Comparison of ENCODE assay signal across 18 mouse cellular contexts in genomic region chr12:79050545-79051212, GRCm38 (mm10). TPM values are rescaled to one million over a fixed set of nuclear protein-coding genes. Genes with fewer than 3 reads are reported as not detected.
DNase-seq lines count a peak whose midpoint lies in the region; ATAC-seq and TF ChIP-seq lines count a peak whose summit lies in the region.
"Had no signal": no experiment of that assay in that cellular context is flagged by ENCODE, and none has a peak within 500 bp of the region (broad histone marks: within the 10 kb centered on the region; RNA-seq: fewer than 3 reads in every experiment).

No protein-coding gene starts in this region.

- H3K4me1 ChIP-seq in intestine, embryonic 16.5 days (ENCODE audit: control insufficient read depth, insufficient read depth, low read length): no peaks in the 10 kb centered on the region
- no peaks in the 10 kb centered on the region for H3K4me1 ChIP-seq in intestine, embryonic 15.5 days (replicated peaks)
- H3K4me1 ChIP-seq in CH12.LX (ENCODE audit: control insufficient read depth in 1 of 2, insufficient read depth in 2 of 2): peaks cover 17 to 33% of the 10 kb centered on the region in 2 experiments
- H3K4me1 ChIP-seq in liver, postnatal 0 days (ENCODE audit: insufficient read depth): peaks cover 3% of the 10 kb centered on the region; the same call in 1 of the 2 replicates
- H3K4me1 ChIP-seq: limb, embryonic 10.5 days; midbrain, embryonic 10.5 days; neural tube, embryonic 15.5 days had no signal

- ATAC-seq in intestine, embryonic 16.5 days: peak; percentile 70
- ATAC-seq in intestine, embryonic 15.5 days: no peak
- peak; percentile 67 for ATAC-seq in granulocyte monocyte progenitor cell, adult 5-6 weeks (replicated peaks; ENCODE audit: poor library complexity, severe bottlenecking)
- ATAC-seq in liver, postnatal 0 days: no peak
- ATAC-seq: hindbrain, postnatal 0 days had no signal

- TF ChIP-seq RAD21 in CH12.LX (IDR thresholded peaks at IDR 0.05; ENCODE audit: low read depth, low read length): no peak

- TF ChIP-seq POLR2A in CH12.LX (IDR thresholded peaks at IDR 0.05; ENCODE audit: low read depth, low read length): no peak

- DNase-seq in CH12.LX (ENCODE audit: extremely low read depth): peak; percentile 31
- peak; percentile 89 for DNase-seq in lung, postnatal 25 days (ENCODE audit: low spot score)
- no peak for DNase-seq in ovary, adult 18-20 months (ENCODE audit: low spot score)
- no peak for DNase-seq in cerebellum, postnatal 14 days
- DNase-seq in liver, postnatal 0 days: no peak
- DNase-seq: cerebellum, adult 11-12 months; kidney, postnatal 4 days; layer of hippocampus, postnatal 36 days; liver, embryonic 13.5 days; thymus, adult 18-20 months had no signal

- 78% methylated on average over 3 of the region's 3 CpGs for WGBS in intestine, embryonic 16.5 days
- 86% methylated on average over 3 of the region's 3 CpGs for WGBS in intestine, embryonic 15.5 days
- WGBS in liver, postnatal 0 days (ENCODE audit: insufficient replicate concordance): 55% methylated on average over 3 of the region's 3 CpGs

- in situ Hi-C loops in CH12.LX (cut with MboI; ENCODE audit: low pct_ligation_motif_present, low pct_unique_long_range_greater_than_20kb, low sequenced_read_pairs): loop anchor here (5.0 kb wide), 1 partner anchor 37 kb away; the partner anchor contains the start of gene Pigh

- no peak overlapping the region for H3K9ac ChIP-seq in intestine, embryonic 16.5 days (ENCODE audit: low read depth, low read length)
- H3K9ac ChIP-seq in intestine, embryonic 15.5 days: no peak overlapping the region
- no peak overlapping the region for H3K9ac ChIP-seq in CH12.LX (ENCODE audit: insufficient read depth, low read depth)
- H3K9ac ChIP-seq in liver, postnatal 0 days (replicated peaks): no peak overlapping the region
- H3K9ac ChIP-seq: heart, embryonic 13.5 days; liver, embryonic 13.5 days; neural tube, embryonic 15.5 days had no signal

- H3K36me3 ChIP-seq in intestine, embryonic 16.5 days (ENCODE audit: control insufficient read depth, insufficient read depth, low read length): peaks cover 6% of the 10 kb centered on the region; the same call in 1 of the 2 replicates
- H3K36me3 ChIP-seq in intestine, embryonic 15.5 days: peaks cover 19% of the 10 kb centered on the region; the same call in 1 of the 2 replicates
- H3K36me3 ChIP-seq in CH12.LX (replicated peaks in 1 of 2; ENCODE audit: control insufficient read depth in 1 of 2, insufficient read depth in 1 of 2, low read length in 1 of 2): no peaks in the 10 kb centered on the region
- H3K36me3 ChIP-seq in liver, postnatal 0 days (replicated peaks; ENCODE audit: insufficient read depth, low read length): no peaks in the 10 kb centered on the region
- H3K36me3 ChIP-seq: liver, embryonic 13.5 days had no signal

- no peak overlapping the region for H3K27ac ChIP-seq in intestine, embryonic 16.5 days (ENCODE audit: low read length)
- H3K27ac ChIP-seq in intestine, embryonic 15.5 days: no peak overlapping the region
- no peak overlapping the region for H3K27ac ChIP-seq in CH12.LX (ENCODE audit: insufficient read depth, low read depth)
- H3K27ac ChIP-seq in liver, postnatal 0 days (ENCODE audit: low read depth): no peak overlapping the region
- H3K27ac ChIP-seq: heart, embryonic 13.5 days; hindbrain, postnatal 0 days; limb, embryonic 10.5 days; liver, embryonic 13.5 days; midbrain, embryonic 10.5 days; neural tube, embryonic 15.5 days had no signal

- no peak for TF ChIP-seq EP300 in CH12.LX (IDR thresholded peaks at IDR 0.05; ENCODE audit: low read length)
- no peak for TF ChIP-seq EP300 in liver, postnatal 0 days (IDR thresholded peaks at IDR 0.05; ENCODE audit: low read depth)

- dilution Hi-C loops in CH12.LX (cut with MboI; ENCODE audit: extremely low pct_ligation_motif_present, extremely low pct_unique_long_range_greater_than_20kb, low sequenced_read_pairs): no loop called here

- H3K4me2 ChIP-seq in intestine, embryonic 16.5 days (ENCODE audit: low read depth, low read length): no peak overlapping the region
- no peak overlapping the region for H3K4me2 ChIP-seq in intestine, embryonic 15.5 days (replicated peaks)
- H3K4me2 ChIP-seq in CH12.LX (ENCODE audit: insufficient read depth, low read depth, poor library complexity, severe bottlenecking): no peak overlapping the region
- no peak overlapping the region for H3K4me2 ChIP-seq in liver, postnatal 0 days (ENCODE audit: low read depth, low read length)
- H3K4me2 ChIP-seq: heart, embryonic 13.5 days; liver, embryonic 13.5 days; neural tube, embryonic 15.5 days had no signal

- no peak overlapping the region for H3K4me3 ChIP-seq in intestine, embryonic 16.5 days (ENCODE audit: low read length)
- no peak overlapping the region for H3K4me3 ChIP-seq in intestine, embryonic 15.5 days (replicated peaks)
- H3K4me3 ChIP-seq in CH12.LX (replicated peaks in 1 of 3; ENCODE audit: low read depth in 2 of 3, low read length in 2 of 3, poor library complexity in 1 of 3): no peak overlapping the region
- no peak overlapping the region for H3K4me3 ChIP-seq in liver, postnatal 0 days (ENCODE audit: low read depth, low read length)
- H3K4me3 ChIP-seq: heart, embryonic 13.5 days; limb, embryonic 10.5 days; liver, embryonic 13.5 days; midbrain, embryonic 10.5 days; neural tube, embryonic 15.5 days had no signal

- H3K27me3 ChIP-seq in intestine, embryonic 16.5 days (replicated peaks; ENCODE audit: control insufficient read depth, insufficient read depth, low read length): no peaks in the 10 kb centered on the region
- no peaks in the 10 kb centered on the region for H3K27me3 ChIP-seq in intestine, embryonic 15.5 days (replicated peaks)
- no peaks in the 10 kb centered on the region for H3K27me3 ChIP-seq in CH12.LX (replicated peaks)
- no peaks in the 10 kb centered on the region for H3K27me3 ChIP-seq in liver, postnatal 0 days (ENCODE audit: insufficient read depth, low read length)
- H3K27me3 ChIP-seq: liver, embryonic 13.5 days; neural tube, embryonic 15.5 days had no signal

- no peak for TF ChIP-seq CTCF in CH12.LX (conservative IDR thresholded peaks at IDR 0.05 in 1 of 2, IDR thresholded peaks at IDR 0.05 in 1 of 2; ENCODE audit: low read depth in 2 of 2, low read length in 2 of 2)
- no peak for TF ChIP-seq CTCF in liver, postnatal 0 days (IDR thresholded peaks at IDR 0.05; ENCODE audit: low read depth)

- no peaks in the 10 kb centered on the region for H3K79me2 ChIP-seq in CH12.LX (replicated peaks; ENCODE audit: control insufficient read depth, extremely low read depth, insufficient read depth, poor library complexity, severe bottlenecking)

- no peaks in the 10 kb centered on the region for H3K9me3 ChIP-seq in intestine, embryonic 16.5 days (ENCODE audit: control insufficient read depth, low read length)
- no peaks in the 10 kb centered on the region for H3K9me3 ChIP-seq in intestine, embryonic 15.5 days
- H3K9me3 ChIP-seq in CH12.LX (replicated peaks; ENCODE audit: low read length): no peaks in the 10 kb centered on the region
- H3K9me3 ChIP-seq in liver, postnatal 0 days (ENCODE audit: low read length): no peaks in the 10 kb centered on the region
- H3K9me3 ChIP-seq: heart, embryonic 13.5 days; limb, embryonic 10.5 days; liver, embryonic 13.5 days; midbrain, embryonic 10.5 days; neural tube, embryonic 15.5 days had no signal

TF ChIP-seq in CH12.LX, 34 proteins besides CTCF, POLR2A, EP300 and RAD21:
- TF ChIP-seq UBTF (IDR thresholded peaks at IDR 0.05; ENCODE audit: low read depth, low read length): no peak
- TF ChIP-seq BHLHE40 (IDR thresholded peaks at IDR 0.05; ENCODE audit: low read depth, low read length): 0 out of 2 replicates have a peak, but pooled peaks have one; percentile 4

RNA-seq across cellular contexts. Expression of gene Plekhh1, which starts 21.7 kb away (rescaled TPM):
- polyA plus RNA-seq in intestine, embryonic 16.5 days (2015; fragmentation: Nextera tagmentation; extraction: Ambion mirVana): 7.5 and 9.0 TPM in 2 replicates
- polyA plus RNA-seq in intestine, embryonic 15.5 days (2015; fragmentation: Nextera tagmentation; extraction: Ambion mirVana): 6.8 and 7.3 TPM in 2 replicates
- total RNA-seq in CH12.LX (2012; rRNA removed) (0.92 and 1.9 TPM in 2 replicates), CH12.LX (2014; rRNA removed) (0.27 and 0.31 TPM in 2 replicates)
- polyA plus RNA-seq in CH12.LX (2012; ENCODE audit: insufficient read length, low read depth): 0.69 and 0.75 TPM in 2 replicates
- 0.41 TPM in 1 of 2 replicates, not detected in the other for total RNA-seq in granulocyte monocyte progenitor cell, adult 5-6 weeks (2014; fragmentation: Nextera tagmentation)
- 0.09 and 0.21 TPM in 2 replicates for total RNA-seq in granulocyte monocyte progenitor cell, adult 5-6 weeks (2017)
- polyA plus RNA-seq in liver, postnatal 0 days (2015; fragmentation: Nextera tagmentation; extraction: Ambion mirVana): 0.22 and 0.26 TPM in 2 replicates

RNA-seq across cellular contexts. Expression of gene Pigh, which starts 38.8 kb away (rescaled TPM):
- polyA plus RNA-seq in intestine, embryonic 16.5 days (2015; fragmentation: Nextera tagmentation; extraction: Ambion mirVana): 26.2 and 27.6 TPM in 2 replicates
- polyA plus RNA-seq in intestine, embryonic 15.5 days (2015; fragmentation: Nextera tagmentation; extraction: Ambion mirVana): 25.4 and 26.0 TPM in 2 replicates
- 12.8 and 13.0 TPM in 2 replicates for total RNA-seq in CH12.LX (2012; rRNA removed)
- total RNA-seq in CH12.LX (2014; rRNA removed): 17.8 and 18.2 TPM in 2 replicates
- polyA plus RNA-seq in CH12.LX (2012; ENCODE audit: insufficient read length, low read depth): 8.3 and 9.3 TPM in 2 replicates
- total RNA-seq in granulocyte monocyte progenitor cell, adult 5-6 weeks (2014; fragmentation: Nextera tagmentation): 13.6 and 14.3 TPM in 2 replicates
- total RNA-seq in granulocyte monocyte progenitor cell, adult 5-6 weeks (2017): 14.7 and 14.8 TPM in 2 replicates
- polyA plus RNA-seq in liver, postnatal 0 days (2015; fragmentation: Nextera tagmentation; extraction: Ambion mirVana): 4.6 and 4.9 TPM in 2 replicates

RNA-seq across cellular contexts. Expression of gene Tmem229b, which starts 43.3 kb away (rescaled TPM):
- polyA plus RNA-seq in intestine, embryonic 16.5 days (2015; fragmentation: Nextera tagmentation; extraction: Ambion mirVana): 5.1 and 5.3 TPM in 2 replicates
- 5.0 and 5.2 TPM in 2 replicates for polyA plus RNA-seq in intestine, embryonic 15.5 days (2015; fragmentation: Nextera tagmentation; extraction: Ambion mirVana)
- 41.7 and 45.0 TPM in 2 replicates for total RNA-seq in CH12.LX (2012; rRNA removed)
- 64.4 and 66.5 TPM in 2 replicates for total RNA-seq in CH12.LX (2014; rRNA removed)
- 125 and 129 TPM in 2 replicates for polyA plus RNA-seq in CH12.LX (2012; ENCODE audit: insufficient read length, low read depth)
- total RNA-seq in granulocyte monocyte progenitor cell, adult 5-6 weeks (2014; fragmentation: Nextera tagmentation): 104 and 113 TPM in 2 replicates
- 83.8 and 100 TPM in 2 replicates for total RNA-seq in granulocyte monocyte progenitor cell, adult 5-6 weeks (2017)
- polyA plus RNA-seq in liver, postnatal 0 days (2015; fragmentation: Nextera tagmentation; extraction: Ambion mirVana): 2.9 and 3.6 TPM in 2 replicates

Comparison
In these comparisons a context has a peak if more than half of its experiments do, and no peak if none do; other contexts are left out.
1. ATAC-seq: peak in intestine, embryonic 16.5 days (single experiment) and granulocyte monocyte progenitor cell, adult 5-6 weeks (single experiment); none in intestine, embryonic 15.5 days (single experiment) and liver, postnatal 0 days (single experiment).
2. DNase-seq: peak in CH12.LX (single experiment) and lung, postnatal 25 days (single experiment); none in ovary, adult 18-20 months (single experiment), cerebellum, postnatal 14 days (0 of 2) and liver, postnatal 0 days (single experiment).
3. RNA of gene Tmem229b, which starts 43.3 kb away (polyA plus RNA-seq): 125 to 129 TPM in CH12.LX; 5.1 to 5.3 TPM in intestine, embryonic 16.5 days, 5.0 to 5.2 TPM in intestine, embryonic 15.5 days and 2.9 to 3.6 TPM in liver, postnatal 0 days; every median in the first group is over 10 times any median in the second.